Mouse (Mus musculus): ENCODE data around the gene 1110008P14Rik.
"Not testable (repeated sequence)": the region's sequence is repeated elsewhere in the genome, so short reads cannot be mapped to it uniquely, and the experiment has no call there.

1110008P14Rik gene

GRCm38 (mm10) chr2:32363376-32364106, 18.2 kb downstream of the 1110008P14Rik start:
- no peak for DNase-seq (ENCODE audit: low read depth, low spot score)

GRCm38 (mm10) chr2:32362817-32363340, 18.9 kb downstream of the 1110008P14Rik start:
- DNase-seq (ENCODE audit: low read depth, low spot score) = peak; percentile 84

- DNase-seq (ENCODE audit: low read depth, low spot score) = not testable (repeated sequence)
These were observed 19.5 kb downstream of the 1110008P14Rik start for GRCm38 (mm10) chr2:32362274-32362673.

- DNase-seq (ENCODE audit: low read depth, low spot score) = peak; percentile 56
These were observed 20.3 kb downstream of the 1110008P14Rik start for GRCm38 (mm10) chr2:32361437-32361836.

- peak; percentile 71 for DNase-seq (ENCODE audit: low read depth, low spot score)
These were observed 21.0 kb downstream of the 1110008P14Rik start for GRCm38 (mm10) chr2:32360741-32361140.

- no peak for DNase-seq (ENCODE audit: low read depth, low spot score)
These were observed 23.4 kb downstream of the 1110008P14Rik start for GRCm38 (mm10) chr2:32358381-32358780.

- no peak for DNase-seq (ENCODE audit: low read depth, low spot score)
These were observed 24.0 kb downstream of the 1110008P14Rik start for GRCm38 (mm10) chr2:32357710-32358109.

GRCm38 (mm10) chr2:32356216-32356615, 25.5 kb downstream of the 1110008P14Rik start:
- no peak for DNase-seq (ENCODE audit: low read depth, low spot score)

GRCm38 (mm10) chr2:32354336-32354895, 27.3 kb downstream of the 1110008P14Rik start:
- DNase-seq (ENCODE audit: low read depth, low spot score) = no peak

- no peak for DNase-seq (ENCODE audit: low read depth, low spot score)
These were observed 27.9 kb downstream of the 1110008P14Rik start for GRCm38 (mm10) chr2:32353836-32354235.

GRCm38 (mm10) chr2:32353007-32353542, 28.7 kb downstream of the 1110008P14Rik start, which contains the start of gene Dnm1:
Dnm1 (minus strand) TSS chr2:32353338.
- peak; percentile 92 for DNase-seq (ENCODE audit: low read depth, low spot score)

- DNase-seq (ENCODE audit: low read depth, low spot score) = peak; percentile 42
These were observed 29.4 kb downstream of the 1110008P14Rik start, which contains the start of gene Ciz1 for GRCm38 (mm10) chr2:32352151-32353006. Ciz1 (plus strand) TSS chr2:32352327.

GRCm38 (mm10) chr2:32351471-32351961, 30.2 kb downstream of the 1110008P14Rik start:
- no peak for DNase-seq (ENCODE audit: low read depth, low spot score)

- DNase-seq (ENCODE audit: low read depth, low spot score) = no peak
These were observed 31.2 kb downstream of the 1110008P14Rik start for GRCm38 (mm10) chr2:32350471-32351051.

- DNase-seq (ENCODE audit: low read depth, low spot score) = no peak
These were observed 32.0 kb downstream of the 1110008P14Rik start for GRCm38 (mm10) chr2:32349625-32350255.

GRCm38 (mm10) chr2:32348311-32348710, 33.4 kb downstream of the 1110008P14Rik start:
- DNase-seq (ENCODE audit: low read depth, low spot score) = no peak

- no peak for DNase-seq (ENCODE audit: low read depth, low spot score)
These were observed 34.7 kb downstream of the 1110008P14Rik start for GRCm38 (mm10) chr2:32347019-32347418.

GRCm38 (mm10) chr2:32344598-32345321, 37.0 kb downstream of the 1110008P14Rik start:
- no peak for DNase-seq (ENCODE audit: low read depth, low spot score)

GRCm38 (mm10) chr2:32344056-32344455, 37.7 kb downstream of the 1110008P14Rik start:
- no peak for DNase-seq (ENCODE audit: low read depth, low spot score)

GRCm38 (mm10) chr2:32343351-32343671, 38.4 kb downstream of the 1110008P14Rik start:
- no peak for DNase-seq (ENCODE audit: low read depth, low spot score)
